Mouse (Mus musculus) lung, postnatal 4 days (tissue): ENCODE results near the gene Zfp62.

Experiments
- DNase-seq, 2 experiments: peaks; one replicate each; pipeline ENCODE4 v3.0.0; 2021

Gene Zfp62

DNA sequence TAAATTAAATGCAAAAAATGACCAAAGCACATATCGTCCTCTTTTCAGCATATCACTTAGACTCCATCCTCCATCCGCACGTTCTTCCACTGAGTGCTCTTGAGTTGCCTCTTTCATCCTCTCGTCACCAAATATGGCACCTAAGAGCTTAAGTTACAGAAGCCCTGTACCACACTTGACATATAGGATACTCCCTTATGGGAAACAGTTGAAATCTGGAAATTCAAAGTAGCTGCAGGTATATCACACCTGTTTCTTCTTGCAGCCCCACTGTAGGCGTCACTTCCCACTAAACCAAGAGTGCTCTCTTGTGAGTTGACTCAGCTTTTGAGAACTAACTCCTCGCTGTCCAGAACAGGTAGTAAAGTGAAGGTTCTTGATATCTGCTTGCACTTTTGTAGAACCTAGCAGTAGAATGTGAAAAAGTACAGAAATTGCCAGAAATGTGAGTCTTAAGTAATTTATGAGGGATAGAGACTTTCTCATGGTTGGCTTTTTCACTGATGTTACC lies 2.0 kb downstream of the Zfp62 start:
- DNase-seq = no peak

- DNase-seq = no peak
Observed at GRCm38 (mm10) chr11:49207495-49207894, 4.4 kb downstream of the Zfp62 start.

DNA sequence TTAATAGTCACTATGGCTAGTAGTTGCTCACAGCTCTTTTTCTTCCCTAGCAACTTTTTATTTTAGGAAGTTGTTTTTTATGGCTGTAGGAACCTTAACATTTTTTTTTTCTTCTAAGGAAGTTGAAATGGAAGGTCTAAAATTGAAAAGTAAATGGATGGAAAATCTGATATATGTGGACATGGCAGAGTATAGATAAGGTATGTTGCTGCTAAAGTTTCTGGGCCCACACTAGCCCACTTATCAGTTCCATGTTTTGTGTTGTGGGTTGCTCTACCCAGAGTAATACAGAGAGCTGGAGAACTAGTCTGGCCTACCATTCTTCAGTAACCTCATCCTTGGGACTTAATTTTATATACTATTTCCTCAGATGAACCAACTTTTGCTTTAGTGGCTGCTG lies 9.5 kb downstream of the Zfp62 start:
- no peak for DNase-seq

DNA sequence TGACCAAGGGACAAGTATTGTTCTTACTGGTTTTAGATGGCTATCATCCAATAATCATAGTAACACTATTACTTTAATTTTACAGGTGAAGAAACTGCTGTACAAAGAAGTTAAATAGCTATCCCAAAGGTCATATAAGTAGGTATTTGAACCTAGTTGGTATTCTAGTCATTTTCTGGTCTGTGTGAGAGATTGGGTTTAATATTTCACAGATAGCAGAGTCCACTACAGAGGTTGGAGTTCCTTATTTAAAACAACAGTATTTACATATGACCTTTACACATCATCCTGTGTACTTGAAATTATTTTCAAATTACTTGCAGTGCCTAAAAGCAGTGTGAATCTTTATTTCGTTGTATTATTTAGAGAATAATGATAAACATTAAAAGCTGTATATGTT lies 10.4 kb downstream of the Zfp62 start:
- DNase-seq = no peak

- DNase-seq = no peak
Observed at GRCm38 (mm10) chr11:49219271-49219670, 16.2 kb downstream of the Zfp62 start.

- no peak for DNase-seq
Observed at GRCm38 (mm10) chr11:49224455-49224854, 21.4 kb downstream of the Zfp62 start.

- DNase-seq = no peak
Observed at GRCm38 (mm10) chr11:49232781-49233180, 29.7 kb downstream of the Zfp62 start.

GRCm38 (mm10) chr11:49235459-49236207 lies 32.5 kb downstream of the Zfp62 start:
- DNase-seq = no peak

- DNase-seq = no peak
Observed at GRCm38 (mm10) chr11:49236891-49237290, 33.8 kb downstream of the Zfp62 start.

DNA sequence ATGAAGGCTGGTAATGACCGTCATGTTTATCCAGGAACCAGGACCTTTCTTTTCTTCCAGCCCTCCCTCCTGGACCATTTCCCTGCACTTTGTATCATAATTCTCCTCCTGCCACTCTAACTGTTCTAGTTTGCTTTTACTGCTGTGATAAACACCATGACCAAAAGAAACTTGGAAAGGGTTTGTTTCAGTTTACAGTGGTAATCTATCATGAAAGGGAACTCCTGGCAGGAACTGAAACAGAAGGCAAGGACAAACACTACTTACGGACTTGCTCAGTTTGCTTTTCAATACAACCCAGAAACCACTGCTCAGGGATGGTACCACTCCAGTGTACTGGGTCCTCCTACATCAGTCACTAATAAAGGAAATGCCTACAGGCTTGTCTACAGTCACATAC lies 34.4 kb downstream of the Zfp62 start:
- no peak for DNase-seq

GRCm38 (mm10) chr11:49240310-49240709 lies 37.2 kb downstream of the Zfp62 start:
- DNase-seq = no peak

- peak in 1 of 2 experiments; percentile 2 for DNase-seq
Observed at GRCm38 (mm10) chr11:49240874-49241273, 37.8 kb downstream of the Zfp62 start.

- peak in 1 of 2 experiments; percentile 4 for DNase-seq
Observed at GRCm38 (mm10) chr11:49241471-49241870, 38.4 kb downstream of the Zfp62 start.

GRCm38 (mm10) chr11:49242944-49243626 lies 40.0 kb downstream of the Zfp62 start:
- no peak for DNase-seq

- peak; percentile 95 to 98 for DNase-seq
Observed at GRCm38 (mm10) chr11:49243727-49244594, 40.9 kb downstream of the Zfp62 start, which contains the start of gene Mgat1. Gene Mgat1, plus strand, starts transcription at chr11:49244191.

GRCm38 (mm10) chr11:49244595-49244930 lies 41.5 kb downstream of the Zfp62 start:
- no peak for DNase-seq

DNA sequence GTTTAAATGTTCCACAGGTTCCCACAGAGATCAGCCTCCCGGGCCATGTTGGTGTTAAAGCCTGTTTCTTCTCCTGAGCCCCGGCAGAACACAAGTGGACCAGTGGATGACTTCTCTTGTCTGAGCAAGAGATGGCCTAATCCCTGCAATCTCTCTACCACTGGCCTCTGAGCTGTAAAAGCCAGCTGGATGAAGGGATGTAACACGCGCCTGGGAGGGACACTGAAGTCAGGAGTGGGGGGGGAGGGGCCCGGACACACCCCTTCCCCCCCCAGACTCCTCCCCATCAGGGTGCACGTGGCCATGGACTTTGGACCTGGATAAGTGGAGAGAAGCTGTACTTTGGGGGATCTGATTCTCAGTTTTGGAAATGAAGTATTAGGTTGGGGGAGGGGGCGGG lies 42.1 kb downstream of the Zfp62 start:
- peak; percentile 62 to 69 for DNase-seq

DNA sequence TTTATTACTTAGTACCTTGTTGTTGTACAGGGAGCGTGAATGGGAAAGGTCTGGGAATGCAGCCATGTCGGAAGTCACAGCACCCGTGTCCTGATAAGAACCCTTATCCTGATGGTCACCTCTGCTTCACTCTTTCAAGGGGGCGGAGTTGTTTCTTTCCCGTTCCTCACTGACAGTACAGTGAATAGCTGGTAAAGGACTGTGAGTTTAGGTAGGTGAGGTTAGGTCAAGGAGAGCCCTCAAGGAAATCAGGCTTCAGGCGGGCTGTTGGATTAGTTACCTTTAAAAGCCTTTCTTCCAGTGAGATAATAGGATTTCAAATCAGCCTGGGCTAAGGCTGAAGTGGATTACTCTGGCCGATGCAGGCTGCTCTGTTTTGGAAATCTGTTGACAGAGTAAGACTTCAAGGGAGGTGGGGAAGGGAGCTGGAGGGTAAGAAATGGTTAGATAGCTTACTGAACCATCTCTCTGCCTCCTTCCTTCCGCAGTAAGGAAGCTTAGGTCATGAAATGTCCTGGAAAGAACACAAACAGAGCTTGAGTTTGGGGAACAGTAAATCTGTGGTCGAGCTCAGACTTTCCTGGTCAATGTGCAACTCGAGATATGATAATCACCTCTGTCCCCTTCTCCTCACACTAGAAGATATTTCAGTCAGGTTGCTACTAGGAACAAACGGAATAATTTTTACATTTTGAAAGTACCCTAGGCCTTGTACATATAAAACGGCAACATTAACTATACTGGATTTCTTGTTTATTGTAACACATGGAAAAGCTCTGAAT lies 42.7 kb downstream of the Zfp62 start:
- peak; percentile 4 to 35 for DNase-seq

- no peak for DNase-seq
Observed at GRCm38 (mm10) chr11:49246523-49246922, 43.4 kb downstream of the Zfp62 start.

DNA sequence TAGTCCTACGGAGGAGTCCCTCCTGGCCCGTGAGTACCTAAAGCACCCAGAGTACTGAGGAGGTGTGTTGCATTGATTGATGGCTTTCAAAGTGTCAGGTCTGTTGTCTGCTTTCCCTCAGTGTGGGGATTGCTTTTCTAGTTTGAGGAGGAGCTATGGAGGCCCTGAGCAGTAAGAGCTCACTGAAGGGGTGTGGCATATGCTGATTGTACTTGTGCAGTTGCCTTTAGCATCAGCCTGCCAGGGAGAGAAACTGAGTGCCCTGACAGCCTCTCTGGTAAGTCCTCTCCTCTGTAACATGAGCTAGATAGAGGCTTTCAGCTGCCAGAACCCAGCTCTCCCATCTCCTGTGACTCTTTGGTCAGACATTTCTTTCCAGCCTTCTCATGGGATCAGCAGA lies 44.2 kb downstream of the Zfp62 start:
- DNase-seq = peak in 1 of 2 experiments; percentile 12

- DNase-seq = peak; percentile 76 to 86
Observed at GRCm38 (mm10) chr11:49248226-49248973, 45.3 kb downstream of the Zfp62 start.
